ENCODE assay signal across 35 mouse cellular contexts in the genomic region with DNA sequence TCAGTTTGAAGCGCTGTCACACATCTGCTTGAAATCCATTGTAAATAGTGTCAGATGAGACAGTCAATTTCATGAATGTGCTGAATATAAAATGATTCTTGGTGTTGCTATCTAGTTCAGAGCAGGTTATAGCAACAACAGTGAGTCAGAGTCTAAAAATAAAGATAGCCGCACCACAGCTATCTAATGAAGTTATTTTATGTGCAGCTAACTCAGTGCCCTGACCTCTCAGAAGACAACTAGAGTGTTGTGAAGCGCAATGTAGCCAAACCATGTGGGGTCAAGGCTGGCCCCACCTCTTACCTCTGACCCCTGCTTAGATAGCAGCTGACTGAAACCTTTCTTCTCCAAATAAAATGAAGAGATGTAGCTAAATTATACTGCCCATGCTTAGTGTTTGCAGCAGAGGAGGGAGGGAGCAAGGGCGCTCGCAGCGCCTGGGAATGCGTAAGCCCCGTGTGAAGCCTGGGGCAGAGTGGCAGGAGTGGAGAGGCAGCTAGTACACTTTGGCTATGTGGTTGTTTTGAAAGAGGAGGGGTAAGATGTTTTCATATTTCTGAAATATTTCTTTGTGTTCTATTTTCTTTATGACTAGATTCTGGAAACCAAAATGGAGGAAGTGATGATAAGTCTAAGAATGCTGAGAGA. TPM values are rescaled to one million over a fixed set of nuclear protein-coding genes. Genes with fewer than 3 reads are reported as not detected.
DNase-seq lines count a peak whose midpoint lies in the region; ATAC-seq and TF ChIP-seq lines count a peak whose summit lies in the region.
"Had no signal": no experiment of that assay in that cellular context is flagged by ENCODE, and none has a peak within 500 bp of the region (broad histone marks: within the 10 kb centered on the region; RNA-seq: fewer than 3 reads in every experiment).

No protein-coding gene starts in this region.

- 69% methylated on average over 8 of the region's 8 CpGs for WGBS in limb, embryonic 14.5 days
- 90% methylated on average over 8 of the region's 8 CpGs for WGBS in limb, embryonic 10.5 days
- 60% methylated on average over 8 of the region's 8 CpGs for WGBS in heart, embryonic 12.5 days

- no peak overlapping the region for H3K9ac ChIP-seq in limb, embryonic 14.5 days (ENCODE audit: low read depth, low read length, severe bottlenecking)
- no peak overlapping the region for H3K9ac ChIP-seq in heart, embryonic 12.5 days
- H3K9ac ChIP-seq: embryonic facial prominence, embryonic 12.5 days; forebrain, embryonic 13.5 days; hindbrain, embryonic 15.5 days; intestine, embryonic 15.5 days; limb, embryonic 12.5 days; liver, embryonic 12.5 days; midbrain, embryonic 13.5 days had no signal

- no peak for ATAC-seq in limb, embryonic 14.5 days (ENCODE audit: low FRiP score, low read depth)
- peak; percentile 57; the same call in 1 of the 2 replicates for ATAC-seq in heart, embryonic 12.5 days (ENCODE audit: insufficient number of reproducible peaks, low FRiP score)
- ATAC-seq: CD4-positive, CD25-positive, alpha-beta regulatory T cell, adult 4 months; forebrain, embryonic 13.5 days; intestine, embryonic 15.5 days; liver, embryonic 12.5 days; midbrain, embryonic 13.5 days; Patski had no signal

- H3K9me3 ChIP-seq in limb, embryonic 14.5 days (ENCODE audit: control insufficient read depth, low read length), result no peaks in the 10 kb centered on the region
- no peaks in the 10 kb centered on the region for H3K9me3 ChIP-seq in limb, embryonic 10.5 days (replicated peaks)
- H3K9me3 ChIP-seq in heart, embryonic 12.5 days (replicated peaks), result no peaks in the 10 kb centered on the region
- H3K9me3 ChIP-seq: embryonic facial prominence, embryonic 12.5 days; forebrain, embryonic 13.5 days; hindbrain, embryonic 15.5 days; intestine, embryonic 15.5 days; limb, embryonic 12.5 days; liver, embryonic 12.5 days; midbrain, embryonic 13.5 days had no signal

- H3K36me3 ChIP-seq in limb, embryonic 14.5 days (ENCODE audit: control insufficient read depth, insufficient read depth, low read length), result peaks cover 22% of the 10 kb centered on the region
- H3K36me3 ChIP-seq in limb, embryonic 10.5 days, result peaks cover 13% of the 10 kb centered on the region; the same call in 1 of the 2 replicates
- H3K36me3 ChIP-seq in heart, embryonic 12.5 days, result peaks cover 25% of the 10 kb centered on the region
- H3K36me3 ChIP-seq: intestine, embryonic 15.5 days had no signal

- TF ChIP-seq POLR2A in limb, embryonic 14.5 days (IDR thresholded peaks at IDR 0.05; ENCODE audit: borderline replicate concordance, extremely low read depth, insufficient read depth, insufficient read length), result no peak

- DNase-seq in gastrocnemius, adult 18-20 months (ENCODE audit: low spot score), result peak; percentile 22
- DNase-seq in gastrocnemius, postnatal 36 days, result no peak
- no peak for DNase-seq in limb, embryonic 14.5 days (ENCODE audit: low spot score)
- DNase-seq in limb, embryonic 10.5 days (ENCODE audit: low spot score), result no peak
- peak; percentile 35 to 55 for DNase-seq in heart, postnatal 10 days
- no peak for DNase-seq in urinary bladder, postnatal 25 days (ENCODE audit: low spot score)
- DNase-seq in retina, postnatal 1 day, result no peak
- DNase-seq: adrenal gland, adult 2 months; cerebellum, adult 18-20 months; cerebellum, postnatal 14 days; gastrocnemius, postnatal 25 days; kidney, adult 8-10 months; kidney, postnatal 10 days; lung, adult 18-20 months; lung, postnatal 10 days; right cerebral cortex, postnatal 14 days; thymus, postnatal 25 days had no signal

- H3K4me1 ChIP-seq in limb, embryonic 14.5 days (ENCODE audit: control insufficient read depth, insufficient read depth, low read length), result no peaks in the 10 kb centered on the region
- no peaks in the 10 kb centered on the region for H3K4me1 ChIP-seq in limb, embryonic 10.5 days
- peaks cover 19% of the 10 kb centered on the region for H3K4me1 ChIP-seq in heart, embryonic 12.5 days (replicated peaks)
- H3K4me1 ChIP-seq: embryonic facial prominence, embryonic 12.5 days; forebrain, embryonic 13.5 days; hindbrain, embryonic 15.5 days; intestine, embryonic 15.5 days; limb, embryonic 12.5 days; midbrain, embryonic 13.5 days had no signal

- no peaks in the 10 kb centered on the region for H3K27me3 ChIP-seq in limb, embryonic 14.5 days (ENCODE audit: control insufficient read depth, insufficient read depth, low read length)
- no peaks in the 10 kb centered on the region for H3K27me3 ChIP-seq in limb, embryonic 10.5 days (ENCODE audit: low read depth, poor library complexity, severe bottlenecking)
- no peaks in the 10 kb centered on the region for H3K27me3 ChIP-seq in heart, embryonic 12.5 days (replicated peaks)
- H3K27me3 ChIP-seq: embryonic facial prominence, embryonic 12.5 days; forebrain, embryonic 13.5 days; hindbrain, embryonic 15.5 days; intestine, embryonic 15.5 days; limb, embryonic 12.5 days; liver, embryonic 12.5 days; midbrain, embryonic 13.5 days; Patski had no signal

- H3K4me3 ChIP-seq in limb, embryonic 14.5 days (replicated peaks; ENCODE audit: low read length), result no peak overlapping the region
- H3K4me3 ChIP-seq in limb, embryonic 10.5 days, result no peak overlapping the region
- no peak overlapping the region for H3K4me3 ChIP-seq in heart, embryonic 12.5 days
- H3K4me3 ChIP-seq: embryonic facial prominence, embryonic 12.5 days; erythroblast, embryonic 14.5 days; forebrain, embryonic 13.5 days; hindbrain, embryonic 15.5 days; intestine, embryonic 15.5 days; limb, embryonic 12.5 days; liver, embryonic 12.5 days; midbrain, embryonic 13.5 days had no signal

- peak overlapping the region; percentile 55; the same call in 1 of the 2 replicates for H3K27ac ChIP-seq in limb, embryonic 14.5 days (replicated peaks; ENCODE audit: low read depth, low read length)
- H3K27ac ChIP-seq in limb, embryonic 10.5 days, result no peak overlapping the region
- peak overlapping the region; percentile 65; the same call in 1 of the 2 replicates for H3K27ac ChIP-seq in heart, embryonic 12.5 days (ENCODE audit: poor library complexity, severe bottlenecking)
- H3K27ac ChIP-seq: embryonic facial prominence, embryonic 12.5 days; forebrain, embryonic 13.5 days; hindbrain, embryonic 15.5 days; intestine, embryonic 15.5 days; limb, embryonic 12.5 days; liver, embryonic 12.5 days; midbrain, embryonic 13.5 days had no signal

- H3K4me2 ChIP-seq in limb, embryonic 14.5 days (replicated peaks; ENCODE audit: low read depth, low read length, severe bottlenecking), result no peak overlapping the region
- H3K4me2 ChIP-seq in heart, embryonic 12.5 days, result no peak overlapping the region
- H3K4me2 ChIP-seq: embryonic facial prominence, embryonic 12.5 days; forebrain, embryonic 13.5 days; hindbrain, embryonic 15.5 days; intestine, embryonic 15.5 days; limb, embryonic 12.5 days; liver, embryonic 12.5 days; midbrain, embryonic 13.5 days had no signal

- intact Hi-C loops in gastrocnemius, postnatal 36 days (cut with DNase I), result no loop called here
- intact Hi-C loops in heart, postnatal 10 days (cut with DNase I), result no loop called here

RNA-seq across cellular contexts. Expression of a gene that starts 21.7 kb away (rescaled TPM):
- total RNA-seq in gastrocnemius, adult 18-20 months (2021), result 1 to 10 TPM; 7.2 to 8.4 TPM
- total RNA-seq in gastrocnemius, postnatal 36 days (2021), result 1 to 10 TPM; 6.3 to 8.4 TPM
- 11.1 and 12.2 TPM in 2 replicates for polyA plus RNA-seq in limb, embryonic 14.5 days (2012; rRNA removed)
- 12.4 and 16.6 TPM in 2 replicates for polyA plus RNA-seq in limb, embryonic 14.5 days (2014; fragmentation: Nextera tagmentation; extraction: Ambion mirVana)
- 10.8 and 14.9 TPM in 2 replicates for polyA plus RNA-seq in limb, embryonic 10.5 days (2016; fragmentation: Nextera tagmentation; extraction: Ambion mirVana)
- 12.6 and 13.2 TPM in 2 replicates for polyA plus RNA-seq in heart, embryonic 12.5 days (2016; fragmentation: Nextera tagmentation; extraction: Ambion mirVana)
- 10 to 100 TPM; 12.9 to 14.7 TPM for total RNA-seq in heart, postnatal 10 days (2021)

RNA-seq across cellular contexts. Expression of a gene that starts 22.1 kb away (rescaled TPM):
- total RNA-seq in gastrocnemius, adult 18-20 months (2021), result under 1 TPM in 1 of 2 experiments, not detected in 1; 0.11 TPM
- under 1 TPM; 0.47 to 0.64 TPM for total RNA-seq in gastrocnemius, postnatal 36 days (2021)
- polyA plus RNA-seq in limb, embryonic 14.5 days (2012; rRNA removed), result 46.3 and 55.8 TPM in 2 replicates
- polyA plus RNA-seq in limb, embryonic 14.5 days (2014; fragmentation: Nextera tagmentation; extraction: Ambion mirVana), result 50.6 and 52.7 TPM in 2 replicates
- 81.2 and 90.7 TPM in 2 replicates for polyA plus RNA-seq in limb, embryonic 10.5 days (2016; fragmentation: Nextera tagmentation; extraction: Ambion mirVana)
- polyA plus RNA-seq in heart, embryonic 12.5 days (2016; fragmentation: Nextera tagmentation; extraction: Ambion mirVana), result 39.1 and 42.5 TPM in 2 replicates
- total RNA-seq in heart, postnatal 10 days (2021), result 10 to 100 TPM in 1 of 2 experiments, 1 to 10 TPM in 1; 8.6 to 10.0 TPM

RNA-seq across cellular contexts. Expression of a gene that starts 39.9 kb away (rescaled TPM):
- total RNA-seq in gastrocnemius, adult 18-20 months (2021), result not detected
- total RNA-seq in gastrocnemius, postnatal 36 days (2021), result not detected
- 0.03 and 0.08 TPM in 2 replicates for polyA plus RNA-seq in limb, embryonic 14.5 days (2012; rRNA removed)
- not detected in 2 replicates for polyA plus RNA-seq in limb, embryonic 14.5 days (2014; fragmentation: Nextera tagmentation; extraction: Ambion mirVana)
- not detected in 2 replicates for polyA plus RNA-seq in limb, embryonic 10.5 days (2016; fragmentation: Nextera tagmentation; extraction: Ambion mirVana)
- 0.17 TPM in 1 of 2 replicates, not detected in the other for polyA plus RNA-seq in heart, embryonic 12.5 days (2016; fragmentation: Nextera tagmentation; extraction: Ambion mirVana)
- not detected for total RNA-seq in heart, postnatal 10 days (2021)
- total RNA-seq: adrenal gland, adult 2 months; gastrocnemius, postnatal 25 days; hematopoietic stem cell, adult 5-6 weeks; megakaryocyte progenitor cell, adult 5-6 weeks; monocyte, adult 5-6 weeks; neutrophil, adult 5-6 weeks had no signal
- polyA plus RNA-seq: adrenal gland, adult 2 months; erythroblast, embryonic 14.5 days; hindbrain, embryonic 15.5 days; limb, embryonic 12.5 days; liver, embryonic 12.5 days; Patski had no signal

RNA-seq across cellular contexts. Expression of a gene that starts 53.9 kb away (rescaled TPM):
- 1 to 10 TPM; 2.6 to 3.5 TPM for total RNA-seq in gastrocnemius, adult 18-20 months (2021)
- total RNA-seq in gastrocnemius, postnatal 36 days (2021), result 1 to 10 TPM; 5.0 to 9.3 TPM
- 2.8 and 2.9 TPM in 2 replicates for polyA plus RNA-seq in limb, embryonic 14.5 days (2012; rRNA removed)
- polyA plus RNA-seq in limb, embryonic 14.5 days (2014; fragmentation: Nextera tagmentation; extraction: Ambion mirVana), result 2.3 and 2.5 TPM in 2 replicates
- not detected in 2 replicates for polyA plus RNA-seq in limb, embryonic 10.5 days (2016; fragmentation: Nextera tagmentation; extraction: Ambion mirVana)
- polyA plus RNA-seq in heart, embryonic 12.5 days (2016; fragmentation: Nextera tagmentation; extraction: Ambion mirVana), result 0.06 and 0.13 TPM in 2 replicates
- total RNA-seq in heart, postnatal 10 days (2021), result under 1 TPM; 0.15 to 0.22 TPM
- total RNA-seq: adrenal gland, adult 2 months; hematopoietic stem cell, adult 5-6 weeks; layer of hippocampus, postnatal 10 days; megakaryocyte progenitor cell, adult 5-6 weeks; monocyte, adult 5-6 weeks; neutrophil, adult 5-6 weeks had no signal
- polyA plus RNA-seq: adrenal gland, adult 2 months; CD4-positive, CD25-positive, alpha-beta regulatory T cell, adult 4 months; erythroblast, embryonic 14.5 days; forebrain, embryonic 13.5 days; frontal cortex, adult 2 months; intestine, embryonic 15.5 days; liver, embryonic 12.5 days; midbrain, embryonic 13.5 days; Patski; spleen, adult 2 months had no signal

Comparison
In these comparisons a context has a peak if more than half of its experiments do, and no peak if none do; other contexts are left out.
1. DNase-seq: peak in gastrocnemius, adult 18-20 months (single experiment) and heart, postnatal 10 days (2 of 2); none in gastrocnemius, postnatal 36 days (0 of 2), limb, embryonic 14.5 days (single experiment), limb, embryonic 10.5 days (single experiment), urinary bladder, postnatal 25 days (single experiment) and retina, postnatal 1 day (single experiment).
2. RNA of a gene that starts 22.1 kb away (total RNA-seq): 8.6 to 10.0 TPM in heart, postnatal 10 days; 0.47 to 0.64 TPM in gastrocnemius, postnatal 36 days and 0.11 TPM in gastrocnemius, adult 18-20 months; every median in the first group is over 4 times any median in the second.